In the genomic region with DNA sequence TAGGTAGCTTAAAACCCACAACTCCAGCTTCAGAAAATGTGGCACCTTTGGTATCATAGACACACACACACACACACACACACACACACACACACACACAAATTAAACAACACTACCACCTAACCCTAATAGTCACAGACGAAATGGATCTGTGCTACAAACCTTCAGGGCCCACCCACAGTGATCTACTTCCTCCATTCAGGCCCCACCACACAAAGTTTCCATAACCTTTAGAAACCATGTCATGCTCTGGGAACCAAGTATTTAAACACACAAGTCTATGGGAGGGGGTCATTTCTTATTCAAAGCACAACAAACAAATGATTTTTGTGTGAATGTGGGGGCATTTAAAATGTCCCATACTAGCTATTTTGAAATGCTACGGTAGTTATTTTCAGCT, we compare ENCODE assay signal across 19 mouse cellular contexts.
"Had no signal": no experiment of that assay in that cellular context is flagged by ENCODE, and none has a peak within 500 bp of the region (broad histone marks: within the 10 kb centered on the region; RNA-seq: fewer than 3 reads in every experiment).

No protein-coding gene starts in this region.

- H3K27ac ChIP-seq: liver, embryonic 13.5 days; midbrain, embryonic 10.5 days; neural tube, embryonic 12.5 days; neural tube, embryonic 15.5 days; stomach, postnatal 0 days had no signal

- DNase-seq: kidney, adult 18-20 months; kidney, adult 9 months; kidney, postnatal 14 days; kidney, postnatal 4 days; liver, embryonic 13.5 days; lung, embryonic 14.5 days; midbrain, embryonic 14.5 days; right cerebral cortex, adult 18-20 months; right cerebral cortex, postnatal 14 days; right cerebral cortex, postnatal 4 days; thymus, adult 2 months; thymus, postnatal 14 days; thymus, postnatal 4 days had no signal

- H3K4me3 ChIP-seq: liver, embryonic 13.5 days; megakaryocyte, embryonic 14.5 days; midbrain, embryonic 10.5 days; neural tube, embryonic 12.5 days; neural tube, embryonic 15.5 days had no signal

- H3K4me1 ChIP-seq: midbrain, embryonic 10.5 days; neural tube, embryonic 12.5 days; neural tube, embryonic 15.5 days had no signal

- ATAC-seq: lung, postnatal 0 days had no signal
